Mouse (Mus musculus): ENCODE measurements around the gene Gm10999.
"Not testable (repeated sequence)": the region's sequence is repeated elsewhere in the genome, so short reads cannot be mapped to it uniquely, and the experiment has no call there.

Gene Gm10999

GRCm38 (mm10) chr8:129131561-129131960 lies at the start of gene Gm10999:
Gene Gm10999 (minus strand): TSS chr8:129131661.
- DNase-seq (ENCODE audit: low spot score), result no peak

GRCm38 (mm10) chr8:129133475-129133874 lies 2.0 kb upstream of the Gm10999 start:
- DNase-seq (ENCODE audit: low spot score), result no peak

GRCm38 (mm10) chr8:129115761-129116160 lies 15.7 kb downstream of the Gm10999 start:
- DNase-seq (ENCODE audit: low spot score), result not testable (repeated sequence)
